Mouse (Mus musculus): Measurements from ENCODE around the gene Spag4.

DNA sequence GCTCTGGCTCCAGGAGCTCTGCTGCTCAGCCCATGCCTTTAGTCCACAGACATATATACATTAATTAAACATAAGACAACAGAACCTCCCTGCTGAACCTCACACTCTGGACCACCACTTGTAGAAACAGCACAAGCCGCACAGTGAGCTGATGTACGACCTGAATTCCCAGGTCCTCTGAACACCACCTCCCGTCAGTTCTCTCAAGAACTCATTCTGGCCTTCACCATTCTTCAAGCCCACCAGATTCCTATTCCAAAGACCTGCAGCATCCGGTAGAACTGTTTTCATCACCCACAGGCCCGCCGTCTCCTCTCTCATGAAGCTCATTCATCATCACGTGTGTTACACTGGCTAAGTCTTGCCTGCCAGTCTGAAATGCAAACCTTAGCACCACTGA lies 15.4 kb downstream of the Spag4 start:
- TF ChIP-seq CTCF (conservative IDR thresholded peaks at IDR 0.05; ENCODE audit: low read length) (no peak), NANOG (IDR thresholded peaks at IDR 0.05; ENCODE audit: borderline replicate concordance, low read length) (no peak)
